8 mouse cellular contexts compared by ENCODE assay signal in genomic region chr11:113165069-113165795, GRCm38 (mm10).
A peak's percentile ranks its signal among the peaks of the same experiment; 100 is the strongest.
DNase-seq lines count a peak whose midpoint lies in the region; ATAC-seq and TF ChIP-seq lines count a peak whose summit lies in the region.

No protein-coding gene starts in this region.

- H3K9ac ChIP-seq in heart, embryonic 11.5 days (ENCODE audit: low read depth, low read length), result no peak overlapping the region
- H3K9ac ChIP-seq in kidney, embryonic 15.5 days, result 0 out of 2 replicates have a peak overlapping the region, but pooled peaks have one; percentile 21
- H3K9ac ChIP-seq in liver, adult 2 months (ENCODE audit: low read depth, low read length), result peak overlapping the region; percentile 46; the same call in 1 of the 2 replicates
- H3K9ac ChIP-seq in stomach, embryonic 15.5 days, result no peak overlapping the region

- ATAC-seq in erythroblast, adult 5-6 weeks (replicated peaks; ENCODE audit: low FRiP score, poor library complexity, severe bottlenecking), result peak; percentile 50; the same call in 1 of the 2 replicates
- ATAC-seq in heart, embryonic 11.5 days (replicated peaks; ENCODE audit: insufficient number of reproducible peaks, low FRiP score, low TSS enrichment), result peak; percentile 61
- ATAC-seq in kidney, embryonic 15.5 days (replicated peaks; ENCODE audit: low FRiP score), result peak; percentile 82
- peak; percentile 77 for ATAC-seq in stomach, embryonic 15.5 days (ENCODE audit: insufficient read depth, low FRiP score, low read depth)

- no peaks in the 10 kb centered on the region; the same call in 1 of the 2 replicates for H3K79me2 ChIP-seq in liver, adult 2 months (ENCODE audit: control insufficient read depth, insufficient read depth, low read length)
- no peaks in the 10 kb centered on the region for H3K79me2 ChIP-seq in myocyte (ENCODE audit: control insufficient read depth, insufficient read depth)

- peak; percentile 68; the same call in 1 of the 2 replicates for TF ChIP-seq CTCF in thymus, adult 2 months (IDR thresholded peaks at IDR 0.05; ENCODE audit: borderline replicate concordance, control insufficient read depth, extremely low read depth, insufficient read depth, low read length, poor library complexity)
- TF ChIP-seq CTCF in liver, adult 2 months (IDR thresholded peaks at IDR 0.05; ENCODE audit: low read depth, low read length), result peak; percentile 98

- H3ac ChIP-seq in myocyte (ENCODE audit: control insufficient read depth, insufficient read length), result no peak overlapping the region

- H3K27me3 ChIP-seq in thymus, adult 2 months (ENCODE audit: control insufficient read depth, insufficient read depth, low read length), result no peaks in the 10 kb centered on the region
- no peaks in the 10 kb centered on the region for H3K27me3 ChIP-seq in heart, embryonic 11.5 days (ENCODE audit: control insufficient read depth, insufficient read depth, low read length)
- peaks cover 3% of the 10 kb centered on the region; the same call in 1 of the 2 replicates for H3K27me3 ChIP-seq in kidney, embryonic 15.5 days
- H3K27me3 ChIP-seq in liver, adult 2 months (ENCODE audit: control insufficient read depth, insufficient read depth, low read length), result no peaks in the 10 kb centered on the region
- no peaks in the 10 kb centered on the region for H3K27me3 ChIP-seq in myocyte (ENCODE audit: control insufficient read depth, insufficient read depth, insufficient read length)
- no peaks in the 10 kb centered on the region for H3K27me3 ChIP-seq in stomach, embryonic 15.5 days (replicated peaks)

- 39% methylated on average over 23 of the region's 23 CpGs for WGBS in thymus, adult 2 months
- WGBS in heart, embryonic 11.5 days (ENCODE audit: insufficient replicate concordance), result 7% methylated on average over 23 of the region's 23 CpGs
- WGBS in kidney, embryonic 15.5 days, result 4% methylated on average over 23 of the region's 23 CpGs
- WGBS in liver, adult 2 months, result 8% methylated on average over 23 of the region's 23 CpGs
- 8% methylated on average over 23 of the region's 23 CpGs for WGBS in stomach, embryonic 15.5 days

- no peak overlapping the region for H3K27ac ChIP-seq in thymus, adult 2 months (ENCODE audit: control insufficient read depth, insufficient read depth, low read length)
- peak overlapping the region; percentile 29 for H3K27ac ChIP-seq in heart, embryonic 11.5 days (ENCODE audit: low read depth, low read length)
- H3K27ac ChIP-seq in kidney, embryonic 15.5 days, result peak overlapping the region; percentile 84
- peak overlapping the region; percentile 21; the same call in 1 of the 2 replicates for H3K27ac ChIP-seq in liver, adult 2 months (replicated peaks; ENCODE audit: insufficient read depth, low read depth, low read length)
- peak overlapping the region; percentile 61; the same call in 1 of the 2 replicates for H3K27ac ChIP-seq in stomach, embryonic 15.5 days

- no peak for TF ChIP-seq POLR2A in thymus, adult 2 months (IDR thresholded peaks at IDR 0.05; ENCODE audit: control insufficient read depth, extremely low read depth, insufficient read depth, low read length, poor library complexity)
- no peak for TF ChIP-seq POLR2A in liver, adult 2 months (IDR thresholded peaks at IDR 0.05; ENCODE audit: extremely low read depth, insufficient read depth, low read length)
- no peak for TF ChIP-seq POLR2A in myocyte (IDR thresholded peaks at IDR 0.05; ENCODE audit: insufficient read length, low read depth)

- peaks cover 5% of the 10 kb centered on the region; the same call in 1 of the 2 replicates for H3K4me1 ChIP-seq in thymus, adult 2 months (replicated peaks; ENCODE audit: control insufficient read depth, insufficient read depth, low read length)
- H3K4me1 ChIP-seq in heart, embryonic 11.5 days (ENCODE audit: control insufficient read depth, insufficient read depth, low read length), result peaks cover 13% of the 10 kb centered on the region
- H3K4me1 ChIP-seq in kidney, embryonic 15.5 days, result peaks cover 44% of the 10 kb centered on the region
- H3K4me1 ChIP-seq in liver, adult 2 months (ENCODE audit: control insufficient read depth, insufficient read depth, low read length), result peaks cover 6% of the 10 kb centered on the region
- H3K4me1 ChIP-seq in stomach, embryonic 15.5 days, result peaks cover 20% of the 10 kb centered on the region

- no peaks in the 10 kb centered on the region for H3K9me3 ChIP-seq in heart, embryonic 11.5 days (replicated peaks; ENCODE audit: control insufficient read depth, low read length)
- no peaks in the 10 kb centered on the region for H3K9me3 ChIP-seq in kidney, embryonic 15.5 days (replicated peaks)
- no peaks in the 10 kb centered on the region for H3K9me3 ChIP-seq in stomach, embryonic 15.5 days

- H3K36me3 ChIP-seq in thymus, adult 2 months (ENCODE audit: control insufficient read depth, insufficient read depth, low read length), result no peaks in the 10 kb centered on the region
- H3K36me3 ChIP-seq in heart, embryonic 11.5 days (ENCODE audit: control insufficient read depth, insufficient read depth, low read length), result no peaks in the 10 kb centered on the region; the same call in 1 of the 2 replicates
- no peaks in the 10 kb centered on the region for H3K36me3 ChIP-seq in kidney, embryonic 15.5 days
- no peaks in the 10 kb centered on the region for H3K36me3 ChIP-seq in liver, adult 2 months (ENCODE audit: control insufficient read depth, insufficient read depth, low read length)
- no peaks in the 10 kb centered on the region for H3K36me3 ChIP-seq in myocyte (ENCODE audit: control insufficient read depth, insufficient read depth)
- no peaks in the 10 kb centered on the region for H3K36me3 ChIP-seq in stomach, embryonic 15.5 days

- H3K4me2 ChIP-seq in heart, embryonic 11.5 days, result peak overlapping the region; percentile 65
- H3K4me2 ChIP-seq in kidney, embryonic 15.5 days, result peak overlapping the region; percentile 62
- H3K4me2 ChIP-seq in myocyte (ENCODE audit: low read depth), result peak overlapping the region; percentile 93
- peak overlapping the region; percentile 63 for H3K4me2 ChIP-seq in stomach, embryonic 15.5 days

- peak; percentile 22 for DNase-seq in thymus, adult 2 months
- no peak for DNase-seq in thymus, adult 18-20 months
- peak; percentile 80 for DNase-seq in liver, adult 2 months (ENCODE audit: extremely low read depth, low read depth, low spot score)

- H3K4me3 ChIP-seq in thymus, adult 2 months (ENCODE audit: control insufficient read depth, insufficient read depth, low read length), result no peak overlapping the region
- peak overlapping the region; percentile 23 for H3K4me3 ChIP-seq in heart, embryonic 11.5 days (ENCODE audit: low read depth, low read length)
- peak overlapping the region; percentile 27 for H3K4me3 ChIP-seq in kidney, embryonic 15.5 days (replicated peaks)
- peak overlapping the region; percentile 25; the same call in 1 of the 2 replicates for H3K4me3 ChIP-seq in liver, adult 2 months (ENCODE audit: insufficient read depth, low read depth, low read length)
- peak overlapping the region; percentile 5 for H3K4me3 ChIP-seq in myocyte
- peak overlapping the region; percentile 30 for H3K4me3 ChIP-seq in stomach, embryonic 15.5 days (replicated peaks)

TF ChIP-seq in myocyte, 11 proteins besides CTCF, POLR2A, EP300 and RAD21:
- no peak for TF ChIP-seq TCF3 (IDR thresholded peaks at IDR 0.05; ENCODE audit: insufficient read length, low read depth)
- no peak for TF ChIP-seq CEBPB (IDR thresholded peaks at IDR 0.05; ENCODE audit: insufficient read depth, poor library complexity, severe bottlenecking)
- TF ChIP-seq TCF12 (IDR thresholded peaks at IDR 0.05; ENCODE audit: insufficient read depth, poor library complexity, severe bottlenecking), result no peak
- no peak for TF ChIP-seq MYOG (IDR thresholded peaks at IDR 0.05; ENCODE audit: control insufficient read depth in 1 of 3, insufficient read depth in 1 of 3, insufficient read length in 2 of 3, low read depth in 2 of 3)
- TF ChIP-seq E2F4 (IDR thresholded peaks at IDR 0.05; ENCODE audit: insufficient read depth), result no peak
- no peak for TF ChIP-seq MYOD1 (IDR thresholded peaks at IDR 0.05; ENCODE audit: control insufficient read depth in 1 of 3, insufficient read length in 2 of 3, low read depth in 2 of 3)
- no peak for TF ChIP-seq MAX (IDR thresholded peaks at IDR 0.05; ENCODE audit: low read depth)
- no peak for TF ChIP-seq SRF (IDR thresholded peaks at IDR 0.05; ENCODE audit: control insufficient read depth, insufficient read length, low read depth)

Comparison
In these comparisons a context has a peak if more than half of its experiments do, and no peak if none do; other contexts are left out.
1. DNase-seq: peak in thymus, adult 2 months (single experiment) and liver, adult 2 months (single experiment); none in thymus, adult 18-20 months (0 of 2).
2. H3K9ac ChIP-seq: peak in kidney, embryonic 15.5 days (single experiment) and liver, adult 2 months (single experiment); none in heart, embryonic 11.5 days (single experiment) and stomach, embryonic 15.5 days (single experiment).
3. Peak in every context shown above with its lines, with median percentiles within 50 percentile points of each other: ATAC-seq and H3K4me2 ChIP-seq.